Mouse (Mus musculus): Measurements from ENCODE around the gene Ankrd34a. TPM values are rescaled to one million over a fixed set of nuclear protein-coding genes. Genes with fewer than 3 reads are reported as not detected.

The Ankrd34a gene
- not detected for total RNA-seq (2023)

GRCm38 (mm10) chr3:96596228-96596707 is at the start of gene Ankrd34a:
TSS of gene Ankrd34a (plus strand) at chr3:96596636.

GRCm38 (mm10) chr3:96557694-96558093 is 38.7 kb upstream of the Ankrd34a start, which contains the start of gene Txnip:
TSS of gene Txnip (plus strand) at chr3:96557957.

GRCm38 (mm10) chr3:96576690-96577541 is 19.5 kb upstream of the Ankrd34a start, which contains the start of gene Gm16253:
TSS of gene Gm16253 (plus strand) at chr3:96576984.

GRCm38 (mm10) chr3:96593790-96594560 is 2.5 kb upstream of the Ankrd34a start, which contains the start of gene Polr3gl:
TSS of gene Polr3gl (minus strand) at chr3:96594181.

GRCm38 (mm10) chr3:96600639-96601250 is 4.3 kb downstream of the Ankrd34a start, which contains the start of gene Lix1l:
TSS of gene Lix1l (plus strand) at chr3:96601149.

GRCm38 (mm10) chr3:96629729-96630600 is 33.5 kb downstream of the Ankrd34a start, which contains the start of gene Rbm8a:
TSS of gene Rbm8a (plus strand) at chr3:96629933.

GRCm38 (mm10) chr3:96634928-96635879 is 38.8 kb downstream of the Ankrd34a start, which contains the start of the genes Pex11b and Gm42957:
TSS of gene Pex11b (plus strand) at chr3:96635376.
TSS of gene Gm42957 (plus strand) at chr3:96635474.

GRCm38 (mm10) chr3:96645018-96645649 is 48.7 kb downstream of the Ankrd34a start, which contains the start of gene Itga10:
TSS of gene Itga10 (plus strand) at chr3:96645584.

Other genes starting within 250 kb of the Ankrd34a start
- not detected for gene BC107364, start 144.3 kb upstream of the Ankrd34a start, total RNA-seq (2023)
- not detected for gene Hfe2, start 71.5 kb upstream of the Ankrd34a start, total RNA-seq (2023)
- gene Txnip, start 38.7 kb upstream of the Ankrd34a start, total RNA-seq (2023): 861 TPM
- gene Gm16253, start 19.7 kb upstream of the Ankrd34a start, total RNA-seq (2023): not detected
- gene Polr3gl, start 2.5 kb upstream of the Ankrd34a start, total RNA-seq (2023): 41.5 TPM
- gene Lix1l, start 4.5 kb downstream of the Ankrd34a start, total RNA-seq (2023): 0.38 TPM
- 82.5 TPM for gene Rbm8a, start 33.3 kb downstream of the Ankrd34a start, total RNA-seq (2023)
- gene Pex11b, start 38.7 kb downstream of the Ankrd34a start, total RNA-seq (2023): 25.9 TPM
- 0.35 TPM for gene Gm42957, start 38.8 kb downstream of the Ankrd34a start, total RNA-seq (2023)
- gene Itga10, start 48.9 kb downstream of the Ankrd34a start, total RNA-seq (2023): 3.5 TPM
- gene Ankrd35, start 73.5 kb downstream of the Ankrd34a start, total RNA-seq (2023): not detected
- 20.1 TPM for gene Pias3, start 99.7 kb downstream of the Ankrd34a start, total RNA-seq (2023)
- 1.0 TPM for gene Nudt17, start 111.9 kb downstream of the Ankrd34a start, total RNA-seq (2023)
- gene Polr3c, start 131.0 kb downstream of the Ankrd34a start, total RNA-seq (2023): 57.7 TPM
- 48.1 TPM for gene Rnf115, start 131.0 kb downstream of the Ankrd34a start, total RNA-seq (2023)
- not detected for gene Pdzk1, start 232.6 kb downstream of the Ankrd34a start, total RNA-seq (2023)
- 10.5 TPM for gene Cd160, start 232.7 kb downstream of the Ankrd34a start, total RNA-seq (2023)